Mouse (Mus musculus) cerebellum, adult 11-12 months (tissue): ENCODE measurements around the gene Olfr1510.
"Not testable (repeated sequence)": the region's sequence is repeated elsewhere in the genome, so short reads cannot be mapped to it uniquely, and the experiment has no call there.

Source experiments
- DNase-seq: peaks from one replicate; pipeline ENCODE4 v3.0.0; 2022

The Olfr1510 gene

GRCm38 (mm10) chr14:52414273-52414672, at the start of gene Olfr1510:
TSS of gene Olfr1510 (minus strand) at chr14:52414373.
- no peak for DNase-seq

GRCm38 (mm10) chr14:52461928-52462327, 47.8 kb upstream of the Olfr1510 start:
- DNase-seq: no peak

GRCm38 (mm10) chr14:52451138-52451537, 37.0 kb upstream of the Olfr1510 start:
- DNase-seq: no peak

GRCm38 (mm10) chr14:52442690-52443089, 28.5 kb upstream of the Olfr1510 start, which contains the start of gene Olfr1509:
TSS of gene Olfr1509 (plus strand) at chr14:52442990.
- DNase-seq: no peak

- no peak for DNase-seq
These were observed 13.5 kb upstream of the Olfr1510 start for GRCm38 (mm10) chr14:52427686-52428085.

GRCm38 (mm10) chr14:52410142-52410919, 3.8 kb downstream of the Olfr1510 start:
- not testable (repeated sequence) for DNase-seq

- DNase-seq: no peak
These were observed 16.9 kb downstream of the Olfr1510 start, which contains the start of gene Olfr1511 for GRCm38 (mm10) chr14:52397279-52397678. TSS of gene Olfr1511 (minus strand) at chr14:52397379.

- not testable (repeated sequence) for DNase-seq
These were observed 23.9 kb downstream of the Olfr1510 start for GRCm38 (mm10) chr14:52390084-52390848.

- no peak for DNase-seq
These were observed 35.1 kb downstream of the Olfr1510 start, which contains the start of gene Olfr1512 for GRCm38 (mm10) chr14:52379068-52379467. TSS of gene Olfr1512 (minus strand) at chr14:52379168.

- no peak for DNase-seq
These were observed 45.4 kb downstream of the Olfr1510 start for GRCm38 (mm10) chr14:52368741-52369140.
